Mouse (Mus musculus) liver, embryonic 14.5 days (tissue): ENCODE measurements around the gene Pde4d. TPM values are rescaled to one million over a fixed set of nuclear protein-coding genes. Genes with fewer than 3 reads are reported as not detected.
A peak's percentile ranks its signal among the peaks of the same experiment; 100 is the strongest.

Experiments
- ATAC-seq: fragments of 200-750 bp; cut with Nextera tagmentation; 2 replicates; pipeline ENCODE4 v1.8.0; 2017; ENCODE audit warnings: moderate number of reproducible peaks, mild to moderate bottlenecking, moderate library complexity; ENCODE audit not compliant: insufficient read depth
- DNase-seq, 3 experiments: peaks; one replicate each; pipeline ENCODE4 v3.0.0-alpha.2; 2012 to 2013; ENCODE audit warnings: low read depth in 3 of 3, low spot score in 3 of 3
- H3K27ac ChIP-seq: fragments of 300-500 bp; sonication (generic); 2 replicates; pipeline ENCODE4 v1.5.1; 2014; ENCODE audit warnings: moderate library complexity, mild to moderate bottlenecking, control low read depth, inconsistent platforms
- H3K27me3 ChIP-seq: fragments of 300-500 bp; sonication (generic); 2 replicates; pipeline ENCODE4 v1.6.1; 2014; ENCODE audit warnings: mild to moderate bottlenecking, low read length, moderate library complexity; ENCODE audit not compliant: control insufficient read depth, insufficient read depth
- H3K36me3 ChIP-seq: fragments of 300-500 bp; sonication (generic); replicated peaks from 2 replicates; pipeline ENCODE4 v1.6.1; 2014; ENCODE audit warnings: low read depth; ENCODE audit not compliant: control insufficient read depth, insufficient read depth
- H3K4me1 ChIP-seq, 2 experiments: fragments of 200-500 bp in 1 of 2; fragments of 300-500 bp in 1 of 2; sonication (generic) in 1 of 2; replicated peaks; 2 replicates each; pipeline ENCODE4 v1.6.1; 2012 to 2014; ENCODE audit warnings: antibody characterized with exemption in 1 of 2, inconsistent platforms in 1 of 2, low read length in 1 of 2; ENCODE audit not compliant: control insufficient read depth in 2 of 2, insufficient read depth in 2 of 2
- H3K4me2 ChIP-seq: fragments of 300-500 bp; sonication (generic); 2 replicates; pipeline ENCODE4 v1.6.1; 2014; ENCODE audit warnings: low read depth, mild to moderate bottlenecking, control low read depth, moderate library complexity
- H3K4me3 ChIP-seq, 2 experiments: fragments of 200-500 bp in 1 of 2; fragments of 300-500 bp in 1 of 2; sonication (generic) in 1 of 2; 2 replicates each; pipeline ENCODE4 v1.5.1; 2012 to 2014; ENCODE audit warnings: low read depth in 2 of 2, low read length in 2 of 2, mild to moderate bottlenecking in 2 of 2, control low read depth in 1 of 2, inconsistent platforms in 1 of 2, moderate library complexity in 1 of 2; ENCODE audit not compliant: insufficient read depth in 1 of 2
- H3K9ac ChIP-seq: fragments of 300-500 bp; sonication (generic); replicated peaks from 2 replicates; pipeline ENCODE4 v1.6.1; 2014; ENCODE audit warnings: mild to moderate bottlenecking, control low read depth, moderate library complexity
- H3K9me3 ChIP-seq: fragments of 300-500 bp; sonication (generic); 2 replicates; pipeline ENCODE4 v1.6.1; 2016; ENCODE audit warnings: low read length, mixed read lengths; ENCODE audit not compliant: control insufficient read depth
- CTCF ChIP-seq: IDR thresholded peaks from 2 replicates; pipeline ENCODE4 v1.5.1; 2016; ENCODE audit warnings: antibody characterized with exemption, low read depth, control low read depth
- EP300 ChIP-seq: IDR thresholded peaks from 2 replicates; pipeline ENCODE4 v1.6.1; 2016; ENCODE audit warnings: antibody characterized with exemption, low read depth
- WGBS: fragments of 180-500 bp; shearing (Covaris S2); extraction: QIAGEN DNeasy Blood & Tissue Kit; methylation state at CpG from one replicate; pipeline ENCODE4 v1.1.7; 2014; ENCODE audit not compliant: insufficient replicate concordance; 5-methylcytosine and 5-hydroxymethylcytosine counted together
- polyA plus RNA-seq, 2 experiments: library from polyadenylated mRNA; depleted of rRNA in 1 of 2; stranded (reverse) in 1 of 2; unstranded in 1 of 2; fragments of >200 nt; fragmentation: Nextera tagmentation in 1 of 2; extraction: Ambion mirVana in 1 of 2; gene quantifications; 2 replicates each; pipeline versions ENCODE4 v1.2.1 to v1.2.3; 2012 to 2014

Gene Pde4d
- polyA plus RNA-seq, 2 experiments: 4.9 to 8.6 TPM

GRCm38 (mm10) chr13:109448121-109448520, 998.4 kb downstream of the Pde4d start:
- Histone ChIP-seq H3K4me3 (no peak overlapping the region), H3K4me1 (no peaks in the 10 kb centered on the region), H3K27me3 (no peaks in the 10 kb centered on the region), H3K36me3 (no peaks in the 10 kb centered on the region), H3K9ac (no peak overlapping the region), H3K27ac (no peak overlapping the region), H3K4me2 (no peak overlapping the region), H3K9me3 (no peaks in the 10 kb centered on the region)
- DNase-seq (no peak), ATAC-seq (no peak)
- TF ChIP-seq EP300: no peak
- TF ChIP-seq CTCF: no peak
- 61% methylated on average over 5 of the region's 5 CpGs for WGBS

GRCm38 (mm10) chr13:109474344-109474743, 1024.6 kb downstream of the Pde4d start:
- no peak for ATAC-seq
- H3K27me3 ChIP-seq: no peaks in the 10 kb centered on the region
- no peak overlapping the region for H3K4me3 ChIP-seq
- DNase-seq: no peak
- H3K9me3 ChIP-seq: no peaks in the 10 kb centered on the region
- H3K4me1 ChIP-seq: peaks cover 0 to 3% of the 10 kb centered on the region in 2 experiments; a peak in 1 of 4 replicates
- H3K9ac ChIP-seq: no peak overlapping the region
- no peak for TF ChIP-seq EP300
- TF ChIP-seq CTCF: no peak
- H3K27ac ChIP-seq: no peak overlapping the region
- H3K4me2 ChIP-seq: no peak overlapping the region
- no peaks in the 10 kb centered on the region for H3K36me3 ChIP-seq

GRCm38 (mm10) chr13:109481446-109481845, 1031.7 kb downstream of the Pde4d start:
- Histone ChIP-seq H3K27ac (no peak overlapping the region), H3K4me2 (no peak overlapping the region), H3K9ac (no peak overlapping the region), H3K9me3 (no peaks in the 10 kb centered on the region), H3K36me3 (no peaks in the 10 kb centered on the region), H3K4me1 (peaks cover 0 to 3% of the 10 kb centered on the region in 2 experiments; a peak in 1 of 4 replicates), H3K4me3 (no peak overlapping the region), H3K27me3 (no peaks in the 10 kb centered on the region)
- DNase-seq (no peak), ATAC-seq (peak; percentile 35; the same call in 1 of the 2 replicates)
- no peak for TF ChIP-seq EP300
- TF ChIP-seq CTCF: no peak
- 56% methylated on average over 7 of the region's 7 CpGs for WGBS

GRCm38 (mm10) chr13:109486166-109486565, 1036.4 kb downstream of the Pde4d start:
- WGBS: 57% methylated on average over 6 of the region's 6 CpGs
- TF ChIP-seq CTCF: no peak
- no peak for TF ChIP-seq EP300
- no peak for ATAC-seq

GRCm38 (mm10) chr13:109487378-109487777, 1037.6 kb downstream of the Pde4d start:
- TF ChIP-seq CTCF (no peak), EP300 (no peak)
- Histone ChIP-seq H3K4me3 (no peak overlapping the region), H3K4me1 (no peaks in the 10 kb centered on the region), H3K9me3 (no peaks in the 10 kb centered on the region), H3K4me2 (no peak overlapping the region), H3K9ac (no peak overlapping the region), H3K36me3 (no peaks in the 10 kb centered on the region), H3K27me3 (no peaks in the 10 kb centered on the region), H3K27ac (no peak overlapping the region)
- 61% methylated on average over 2 of the region's 2 CpGs for WGBS
- ATAC-seq: no peak
- no peak for DNase-seq

More at GRCm38 (mm10) chr13:109486166-109486565, 1036.4 kb downstream of the Pde4d start:
- DNase-seq: no peak
- Histone ChIP-seq H3K4me3 (no peak overlapping the region), H3K4me2 (no peak overlapping the region), H3K27me3 (no peaks in the 10 kb centered on the region), H3K27ac (no peak overlapping the region), H3K36me3 (no peaks in the 10 kb centered on the region), H3K4me1 (no peaks in the 10 kb centered on the region), H3K9me3 (no peaks in the 10 kb centered on the region), H3K9ac (no peak overlapping the region)
